Mouse (Mus musculus) CD4-positive, CD25-positive, alpha-beta regulatory T cell, adult 4 months (primary cell): ENCODE measurements around the gene Kcnd3. TPM values are rescaled to one million over a fixed set of nuclear protein-coding genes. Genes with fewer than 3 reads are reported as not detected.

Experiments
- ATAC-seq: one replicate; pipeline ENCODE4 v1.8.0; 2017
- polyA plus RNA-seq, 2 experiments: library from polyadenylated mRNA; unstranded; fragments of 100-300 nt; shearing (Covaris generic); gene quantifications; one replicate each; pipeline ENCODE4 v1.2.1; 2017

The Kcnd3 gene
- under 1 TPM in 1 of 2 experiments, not detected in 1; 0.12 TPM for polyA plus RNA-seq

GRCm38 (mm10) chr3:105451627-105452555 lies at the start of gene Kcnd3:
Kcnd3 (plus strand) TSS chr3:105452330.
- ATAC-seq, result no peak

DNA sequence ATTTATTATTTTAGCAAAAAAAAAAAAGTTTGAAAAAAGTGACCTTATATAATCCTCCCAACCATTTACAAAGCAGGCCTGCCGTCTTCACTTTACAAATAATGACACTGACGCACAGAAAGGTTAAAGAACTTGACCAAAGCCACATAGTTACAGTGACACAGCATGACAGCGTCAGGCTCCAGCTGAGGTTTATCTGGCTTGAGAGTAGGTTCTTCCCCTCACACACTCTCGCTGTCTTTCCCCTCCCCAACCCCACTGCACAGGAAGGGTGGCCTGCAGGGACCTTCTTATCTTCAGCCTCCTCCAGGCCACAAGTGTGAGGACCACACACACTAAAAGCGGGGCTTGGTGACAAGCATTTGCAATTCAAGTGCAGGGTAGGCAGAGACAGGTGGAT lies 49.5 kb upstream of the Kcnd3 start:
- ATAC-seq, result no peak

- ATAC-seq, result no peak
Observed at GRCm38 (mm10) chr3:105403410-105404076, 48.6 kb upstream of the Kcnd3 start.

DNA sequence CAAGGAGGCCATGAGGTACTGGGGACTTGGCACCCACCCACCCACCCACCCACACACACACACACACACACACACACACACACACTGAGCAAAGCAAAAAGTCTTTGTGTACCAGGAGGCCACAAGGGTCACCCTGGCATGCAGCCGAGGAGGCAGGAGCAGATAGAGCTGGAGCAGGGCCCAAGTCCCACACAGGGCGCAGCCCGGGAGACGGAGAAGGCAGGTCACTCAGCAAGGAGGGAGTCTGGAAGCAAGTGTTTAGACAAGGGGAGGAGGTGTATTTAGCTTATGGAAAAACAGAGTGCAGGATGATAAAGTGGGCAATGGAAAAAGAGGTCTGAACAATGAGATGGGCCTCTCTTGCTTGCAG lies 48.1 kb upstream of the Kcnd3 start:
- ATAC-seq, result no peak

DNA sequence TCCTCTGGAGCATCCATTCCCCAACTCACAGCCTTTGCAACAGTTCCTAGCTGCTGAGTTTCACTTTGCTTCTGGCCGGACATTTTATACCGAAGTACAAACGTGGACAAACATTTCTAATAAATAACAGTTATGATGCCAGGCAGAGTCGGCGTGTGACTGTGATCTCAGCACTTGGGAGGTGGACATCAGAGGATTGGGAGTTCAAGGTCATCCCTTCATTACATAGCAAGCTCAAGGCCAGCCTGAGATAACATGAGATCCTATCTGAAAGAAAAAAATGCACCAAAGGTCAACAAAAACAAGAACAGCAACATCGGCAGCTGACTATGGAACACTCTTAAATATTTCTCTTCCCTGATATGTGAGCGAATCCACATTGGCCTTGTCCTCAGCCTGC lies 46.6 kb upstream of the Kcnd3 start:
- ATAC-seq, result no peak

DNA sequence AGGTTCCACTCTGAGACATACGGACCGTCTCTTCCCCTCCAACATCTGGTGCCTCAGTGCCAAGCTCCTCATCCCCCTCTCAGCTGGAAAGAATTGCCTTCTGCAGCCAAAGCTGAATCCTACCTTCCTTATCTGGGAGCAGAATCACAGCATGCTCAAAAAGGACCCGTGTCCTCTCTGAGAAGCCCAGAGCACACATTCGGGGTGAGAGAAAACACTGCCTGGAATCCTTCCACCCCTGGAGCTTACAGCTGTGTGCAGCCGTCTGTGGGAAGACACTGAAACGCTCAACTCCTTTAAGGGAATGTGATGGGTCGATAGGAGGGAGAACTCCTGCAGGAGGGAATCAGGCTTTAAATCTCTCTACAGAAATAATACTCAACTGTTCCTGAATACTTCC lies 46.1 kb upstream of the Kcnd3 start:
- no peak for ATAC-seq

DNA sequence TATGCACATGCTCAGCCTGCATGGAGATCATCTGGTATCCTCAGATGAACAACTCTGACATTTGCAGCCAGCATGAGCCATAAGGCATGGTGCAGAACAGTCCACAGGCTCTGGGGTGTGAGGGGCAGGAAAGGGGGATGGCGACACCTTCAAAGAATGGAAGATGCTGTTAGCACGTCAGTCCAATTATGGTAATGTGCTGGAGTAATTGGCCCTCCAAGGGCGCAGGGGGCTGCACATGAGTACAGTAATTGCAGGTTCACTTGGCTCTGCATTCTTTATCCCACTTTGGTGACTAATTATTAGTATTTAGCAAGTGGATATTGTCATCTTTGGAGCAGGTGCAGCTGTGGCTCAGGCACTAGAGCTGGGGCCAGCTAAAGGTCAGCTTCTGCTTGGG lies 43.9 kb upstream of the Kcnd3 start:
- no peak for ATAC-seq

DNA sequence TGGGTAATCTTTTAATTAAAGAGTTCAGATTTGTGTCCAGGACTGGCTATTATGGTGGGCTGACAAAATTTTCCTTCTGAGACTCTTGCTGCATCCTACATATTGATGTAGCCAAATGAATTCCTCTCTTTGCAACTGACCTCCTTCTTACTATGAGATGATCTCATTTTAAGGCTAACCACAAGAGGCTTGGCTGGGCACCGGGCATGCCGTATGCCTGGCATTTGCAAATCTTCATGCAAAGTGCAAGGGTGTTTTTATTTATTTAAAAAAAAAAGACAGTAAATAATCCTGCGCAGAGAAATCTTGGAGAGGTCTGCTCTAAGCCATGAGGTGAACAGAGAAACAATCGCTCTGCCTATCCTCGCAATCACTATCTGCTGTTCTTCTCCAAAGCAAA lies 41.3 kb upstream of the Kcnd3 start:
- ATAC-seq, result no peak

DNA sequence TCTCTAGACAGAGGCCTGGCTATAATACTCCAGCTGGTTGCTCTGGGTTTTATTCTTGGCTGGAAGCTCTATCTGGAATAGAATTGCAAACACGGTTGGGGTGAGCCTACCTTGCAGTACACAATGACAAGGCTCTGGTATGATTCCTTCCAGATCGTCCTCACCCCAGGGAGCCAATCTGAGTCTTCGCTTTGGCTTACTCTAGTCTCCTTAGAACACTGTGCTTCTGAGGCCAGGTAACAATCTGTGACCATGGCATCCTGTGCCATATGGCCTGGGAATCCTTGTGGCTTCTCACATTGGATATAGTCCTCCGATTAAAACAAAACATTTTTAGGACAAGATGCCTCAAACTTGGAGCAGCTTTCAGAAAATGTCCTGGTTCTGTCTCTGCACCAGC lies 40.4 kb upstream of the Kcnd3 start:
- ATAC-seq, result no peak

GRCm38 (mm10) chr3:105412229-105412628 lies 39.9 kb upstream of the Kcnd3 start:
- no peak for ATAC-seq

GRCm38 (mm10) chr3:105412681-105413080 lies 39.4 kb upstream of the Kcnd3 start:
- ATAC-seq, result no peak

- ATAC-seq, result no peak
Observed at GRCm38 (mm10) chr3:105418441-105418840, 33.7 kb upstream of the Kcnd3 start.

DNA sequence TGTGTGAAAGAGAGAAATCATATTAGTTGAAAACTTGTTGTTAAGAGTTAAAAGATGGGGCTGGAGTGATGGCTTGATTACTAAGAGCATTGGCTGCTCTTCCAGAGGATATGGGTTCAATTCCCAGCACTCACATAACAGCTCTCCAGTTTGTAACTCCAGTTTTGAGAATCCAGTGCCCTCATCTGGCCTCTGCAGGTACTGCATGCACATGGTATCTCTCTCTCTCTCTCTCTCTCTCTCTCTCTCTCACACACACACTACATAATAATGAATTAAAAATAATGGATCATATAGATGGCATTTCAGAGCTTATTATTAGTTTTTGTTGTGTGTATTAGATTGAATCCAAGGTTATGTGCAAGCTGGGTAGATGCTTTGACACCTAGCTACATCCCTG lies 29.7 kb upstream of the Kcnd3 start:
- no peak for ATAC-seq

DNA sequence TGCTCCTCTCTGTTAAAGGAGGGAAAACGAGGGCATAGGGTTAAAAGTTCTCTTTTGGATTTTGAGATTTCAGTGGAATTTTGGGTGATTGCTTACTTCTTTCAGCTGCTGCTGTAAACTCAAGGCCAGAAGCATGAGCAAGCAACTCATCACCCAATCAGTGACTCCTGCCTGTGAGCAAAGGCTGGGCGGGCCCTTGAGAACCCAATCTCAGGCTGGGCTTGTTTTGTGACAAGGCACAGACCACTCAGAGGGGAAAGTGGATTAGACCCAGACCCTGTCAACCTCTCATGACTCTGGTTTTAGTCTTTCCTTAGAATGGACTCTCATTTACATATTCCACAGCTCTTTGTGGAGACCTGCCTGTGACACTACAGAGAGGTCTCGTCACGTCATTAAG lies 28.7 kb upstream of the Kcnd3 start:
- no peak for ATAC-seq

DNA sequence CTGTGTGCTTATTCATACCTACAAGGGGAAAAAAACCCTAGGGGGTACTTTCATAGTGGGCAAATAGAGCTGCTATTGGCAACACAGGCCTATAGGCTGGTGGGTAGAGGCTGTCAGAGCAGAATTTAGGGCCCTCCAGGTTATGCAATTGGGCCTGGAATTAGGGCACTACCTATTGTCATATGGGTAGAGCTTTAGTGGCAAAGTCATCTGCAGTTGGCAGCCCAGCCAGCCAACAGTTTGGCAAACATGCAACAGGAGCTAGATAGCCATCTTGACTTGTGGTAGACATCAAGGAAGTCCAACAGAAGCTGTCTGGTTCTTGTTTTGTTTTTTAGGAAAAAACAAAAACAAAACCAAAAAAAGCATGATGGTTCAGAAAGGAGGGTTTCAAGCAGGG lies 23.5 kb upstream of the Kcnd3 start:
- no peak for ATAC-seq

- no peak for ATAC-seq
Observed at GRCm38 (mm10) chr3:105436383-105436782, 15.7 kb upstream of the Kcnd3 start.

DNA sequence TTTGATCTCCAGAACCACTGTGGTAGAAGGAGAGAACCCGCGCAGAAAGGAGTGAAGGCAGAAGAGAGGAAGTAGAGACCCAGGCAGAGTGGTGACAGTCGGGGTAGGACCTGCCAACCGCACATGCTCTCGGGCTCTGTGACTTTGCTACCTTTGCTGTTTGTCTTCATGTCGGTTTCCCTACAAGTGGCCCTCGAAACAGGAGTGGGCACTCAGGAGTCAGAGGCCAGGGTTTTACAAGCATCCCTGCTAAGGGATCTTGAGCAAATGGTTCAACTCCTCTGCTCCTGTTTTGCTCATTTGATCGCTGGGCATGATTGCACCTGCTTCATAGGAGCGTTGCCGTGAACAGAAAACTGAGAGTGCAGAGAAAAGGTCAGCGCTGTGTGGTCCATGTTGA lies 15.2 kb upstream of the Kcnd3 start:
- no peak for ATAC-seq

GRCm38 (mm10) chr3:105440873-105441495 lies 11.1 kb upstream of the Kcnd3 start:
- ATAC-seq, result no peak

DNA sequence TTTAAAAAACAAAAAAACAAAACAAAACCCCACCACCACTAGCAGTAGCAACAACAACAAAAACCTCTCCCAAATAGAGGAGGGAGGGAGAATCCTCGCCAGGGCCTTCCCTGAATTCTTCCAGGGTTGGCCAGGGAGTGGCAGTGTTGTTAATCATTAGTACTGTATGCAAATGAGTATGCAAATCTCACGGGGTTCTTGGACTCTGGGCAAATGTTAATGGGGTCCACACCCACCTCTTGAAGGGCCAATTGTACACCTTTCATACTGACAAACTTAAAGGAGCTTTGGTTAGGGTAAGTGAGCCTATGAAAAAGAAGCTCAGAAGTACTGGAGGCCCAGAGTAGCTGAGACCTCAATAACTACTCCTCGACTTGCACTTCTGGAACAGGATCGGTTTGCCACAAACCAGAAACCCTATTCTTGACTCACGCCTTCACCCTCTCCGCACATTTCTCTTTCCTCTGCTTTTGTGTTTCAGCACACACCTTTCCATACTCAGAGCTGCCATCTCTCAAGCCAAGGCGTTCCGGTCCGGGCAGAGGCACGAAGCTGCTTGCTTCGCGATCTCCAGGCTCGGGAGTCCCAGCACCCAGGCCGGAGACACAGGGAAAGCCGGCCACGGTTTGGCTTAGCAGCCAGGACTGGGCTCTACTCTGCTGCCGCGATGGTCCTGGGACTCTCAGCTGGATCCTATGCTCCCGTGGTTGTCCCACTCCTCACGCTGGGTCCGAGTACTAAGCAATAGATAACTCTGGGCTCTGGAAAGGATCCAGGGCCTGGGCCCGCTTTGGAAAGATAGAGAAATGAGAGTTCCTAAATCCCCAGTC lies 1.3 kb upstream of the Kcnd3 start:
- no peak for ATAC-seq

DNA sequence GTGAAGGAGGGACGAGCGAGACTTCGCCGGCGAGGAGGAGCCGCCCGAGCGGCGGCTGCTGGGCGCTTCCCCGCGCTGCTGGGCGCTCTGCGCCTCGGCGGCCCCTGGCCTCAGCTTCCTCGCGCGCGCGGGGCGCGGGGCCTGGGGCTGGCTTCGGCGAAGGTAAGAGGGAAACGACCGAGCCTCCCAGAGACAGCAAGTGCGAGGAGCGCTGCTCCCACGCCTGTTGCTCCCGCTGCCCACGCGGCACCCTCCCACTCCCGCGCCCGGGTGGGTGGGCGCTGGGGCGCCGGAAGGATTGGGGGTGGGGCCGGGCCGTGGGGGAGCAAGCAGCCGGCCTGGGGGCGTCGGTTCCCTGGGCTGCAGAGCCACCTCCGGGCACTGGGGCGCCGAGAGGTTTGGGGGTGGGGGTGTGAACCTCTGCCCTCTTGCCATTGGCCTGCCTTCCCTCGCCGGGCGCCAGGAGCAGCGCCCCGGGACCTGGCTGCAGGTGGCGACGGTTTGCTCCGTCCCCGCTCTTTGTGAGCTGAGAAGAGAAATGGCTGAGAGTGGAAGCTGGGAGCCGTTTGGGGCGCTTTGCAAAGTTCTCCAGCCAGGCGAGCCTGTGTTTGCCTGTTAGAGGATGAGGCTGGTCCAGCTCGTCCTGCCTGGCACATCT lies 555 bp downstream of the Kcnd3 start:
- ATAC-seq, result no peak

DNA sequence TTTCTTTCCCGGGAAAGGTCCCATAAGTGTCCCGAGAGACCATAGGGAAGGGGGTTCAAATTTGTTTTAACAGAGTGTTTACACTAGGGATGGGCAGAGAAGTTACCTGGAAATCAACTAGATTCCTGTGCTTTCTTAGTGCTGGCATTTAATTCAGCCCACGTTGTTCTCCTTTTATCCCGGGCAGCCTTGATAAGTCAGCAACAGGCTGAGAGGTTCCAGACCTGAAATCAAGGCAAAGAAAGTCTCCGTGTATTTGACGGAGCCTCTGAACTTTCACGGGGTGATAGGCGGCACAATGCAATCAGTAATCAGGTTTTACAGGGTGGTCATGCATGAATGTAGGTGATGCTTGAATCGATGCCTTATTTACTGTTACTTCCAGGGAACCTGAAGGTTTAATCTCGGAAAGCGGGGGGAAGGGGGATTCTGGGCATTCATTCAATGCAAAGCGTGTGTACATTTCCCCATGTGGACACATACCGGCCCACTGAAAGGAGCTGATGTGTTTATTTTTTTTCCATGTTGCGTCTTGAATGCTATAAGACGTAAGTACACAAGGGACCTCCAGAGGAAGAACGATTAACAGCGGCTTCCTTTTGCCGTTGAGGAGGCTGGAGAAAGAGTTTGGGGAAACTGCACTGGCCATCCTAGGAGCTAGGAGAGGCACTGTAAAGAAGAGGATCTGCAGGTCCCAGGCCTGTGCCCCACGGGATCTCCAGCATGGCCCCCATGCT lies 1.3 kb downstream of the Kcnd3 start:
- no peak for ATAC-seq

DNA sequence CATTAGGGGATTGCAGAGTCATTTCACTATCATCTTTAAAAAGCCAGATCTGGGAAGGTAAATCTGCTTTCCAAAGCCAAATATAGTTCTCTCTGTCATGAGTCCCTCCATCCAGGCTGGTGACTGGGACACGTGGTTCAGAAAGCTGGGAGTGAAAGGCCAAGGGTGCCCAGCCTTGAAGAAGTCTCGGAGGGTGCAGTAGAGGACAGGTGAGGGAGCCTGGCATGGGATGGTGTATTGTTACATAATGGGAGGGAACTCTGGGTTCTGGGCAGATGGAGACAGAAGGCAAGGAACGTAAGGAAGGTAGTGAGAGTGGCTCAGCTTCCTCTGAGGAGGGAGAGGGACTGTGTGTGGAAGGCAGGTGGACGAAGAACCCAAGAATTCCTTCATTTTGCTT lies 5.5 kb downstream of the Kcnd3 start:
- ATAC-seq, result no peak
